Mouse (Mus musculus) adrenal gland (tissue): ENCODE results near the gene Cep57.

ENCODE experiments used
- intact Hi-C: fragments of 180-260 bp; cut with DNase I; formaldehyde crosslinking; loops from one replicate; pipeline ENCODE4 v1.15.1; 2025
- long read RNA-seq, 2 experiments: library from polyadenylated mRNA; unstranded; transcript quantifications; one replicate each; pipeline ENCODE4 v2.0.0; 2020; ENCODE audit warnings: borderline replicate concordance in 1 of 2; ENCODE audit not compliant: insufficient replicate concordance in 1 of 2

Cep57 gene
- long read RNA-seq, experiment 1, partial matches to known transcripts, result 12 of 18 reads
- long read RNA-seq, experiment 1, other reads (novel, unspliced or antisense), result 2 of 18 reads
- long read RNA-seq, experiment 2, partial matches to known transcripts, result 18 of 25 reads
- long read RNA-seq, experiment 2, other reads (novel, unspliced or antisense), result 3 of 25 reads

DNA sequence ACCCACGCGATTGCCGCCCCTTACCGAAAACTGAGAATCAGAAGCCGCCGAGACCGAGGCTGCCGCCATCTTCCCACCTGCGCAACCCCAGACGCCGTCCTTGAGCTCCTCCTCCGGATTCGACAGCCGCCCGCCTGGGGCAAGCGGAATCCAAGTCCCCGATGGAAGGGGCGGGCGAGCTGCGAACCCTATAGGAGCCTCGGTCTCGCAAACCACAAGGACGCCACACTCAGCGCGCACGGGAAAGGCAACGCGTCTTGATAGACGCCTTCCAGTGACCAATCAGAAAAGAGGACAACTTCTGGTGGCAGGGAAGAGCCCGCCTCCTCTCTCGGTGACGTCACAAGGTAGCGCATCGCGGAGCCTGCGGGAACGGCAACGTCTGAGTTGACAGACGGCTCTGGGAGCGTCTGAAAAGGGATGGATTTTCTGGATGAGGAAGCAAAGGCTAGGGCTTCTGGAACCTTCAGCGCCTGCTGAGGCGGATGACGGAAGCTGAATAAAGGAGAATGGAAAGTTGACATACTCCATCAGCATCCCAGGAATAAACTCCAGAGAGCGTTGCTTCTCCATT lies at the start of gene Cep57:
Gene Cep57 (minus strand): TSS at position 276 of the 574 bp plus-strand sequence.
- intact Hi-C loops, result loop anchor here (10.0 kb wide), 1 partner anchor 592 kb away; no protein-coding TSS in a partner anchor

DNA sequence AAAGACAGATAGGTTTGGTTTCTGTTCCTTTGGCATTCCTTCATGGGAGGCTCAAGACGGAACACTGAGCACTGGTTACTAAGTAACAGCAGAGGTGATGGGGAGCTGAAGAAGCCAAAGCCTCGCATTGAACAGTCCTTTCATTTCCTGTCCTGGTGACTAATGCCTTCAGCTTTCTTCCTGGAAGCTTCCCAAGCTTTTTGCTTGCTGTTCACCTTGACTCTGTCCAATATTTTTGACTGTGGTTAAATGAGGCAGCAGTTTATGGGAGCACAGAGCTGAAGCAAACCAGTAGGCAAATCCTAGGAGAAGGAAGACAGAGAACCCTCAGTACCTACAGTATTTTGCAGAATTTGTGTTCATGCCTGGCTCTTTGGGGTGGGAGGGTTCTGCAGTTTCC lies 48.4 kb upstream of the Cep57 start:
- intact Hi-C loops, result no loop called here

DNA sequence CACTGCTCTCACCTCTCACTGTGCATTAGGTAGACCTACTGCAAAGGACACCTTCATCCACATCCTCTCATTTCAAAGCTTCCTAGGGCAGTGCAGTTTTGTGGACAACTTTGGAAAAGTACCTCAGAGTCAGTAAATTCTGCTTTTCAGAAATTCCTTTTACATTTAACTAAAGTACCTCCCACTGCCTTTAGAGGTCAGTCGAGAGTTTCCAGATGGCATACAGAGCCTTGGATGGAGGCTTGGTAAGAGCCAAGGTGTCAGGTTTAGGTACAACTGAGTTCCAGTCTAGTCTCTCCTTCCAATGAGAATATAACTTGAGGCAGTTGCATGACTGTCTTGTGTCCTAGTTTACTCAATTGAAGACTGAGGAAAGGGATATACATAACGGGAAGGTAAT lies 47.5 kb upstream of the Cep57 start:
- intact Hi-C loops, result no loop called here

DNA sequence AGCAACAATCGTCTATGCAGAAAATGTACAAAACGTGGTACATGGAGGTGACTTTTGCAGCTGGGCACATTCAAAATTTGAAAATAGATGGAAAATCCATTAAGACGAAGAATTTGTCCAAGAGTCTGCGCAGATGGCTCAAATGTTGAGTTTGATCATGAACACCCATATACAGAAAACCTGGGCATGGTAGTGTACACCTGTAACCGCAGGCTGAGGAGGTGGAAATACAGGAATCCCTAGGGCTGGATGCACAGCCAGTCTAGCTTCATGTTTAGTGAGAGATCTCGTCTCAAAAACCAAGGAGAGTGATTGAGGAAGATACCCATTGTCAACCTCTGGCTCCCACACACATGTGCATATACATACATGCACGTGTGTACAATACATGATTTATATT lies 44.7 kb upstream of the Cep57 start:
- intact Hi-C loops, result no loop called here

DNA sequence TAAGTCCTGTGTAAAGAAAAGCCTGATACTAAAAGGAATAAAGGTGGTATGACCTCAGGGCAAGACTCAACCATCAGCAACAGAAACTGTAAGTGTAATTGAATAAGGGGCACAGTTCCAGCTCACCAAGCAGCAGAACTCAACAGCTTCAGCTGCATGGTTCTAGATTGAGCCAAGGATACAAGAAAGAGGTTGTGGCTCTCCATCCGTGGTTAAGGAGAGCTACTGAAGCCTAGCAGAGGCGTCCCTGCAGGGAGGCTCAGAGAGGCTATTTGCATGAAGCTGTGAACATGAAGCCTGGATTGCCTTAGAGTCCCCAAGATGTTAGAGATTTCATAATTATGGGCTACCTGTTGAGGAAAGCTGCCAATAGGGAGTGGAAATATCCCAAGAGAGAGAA lies 40.7 kb upstream of the Cep57 start:
- intact Hi-C loops, result no loop called here

DNA sequence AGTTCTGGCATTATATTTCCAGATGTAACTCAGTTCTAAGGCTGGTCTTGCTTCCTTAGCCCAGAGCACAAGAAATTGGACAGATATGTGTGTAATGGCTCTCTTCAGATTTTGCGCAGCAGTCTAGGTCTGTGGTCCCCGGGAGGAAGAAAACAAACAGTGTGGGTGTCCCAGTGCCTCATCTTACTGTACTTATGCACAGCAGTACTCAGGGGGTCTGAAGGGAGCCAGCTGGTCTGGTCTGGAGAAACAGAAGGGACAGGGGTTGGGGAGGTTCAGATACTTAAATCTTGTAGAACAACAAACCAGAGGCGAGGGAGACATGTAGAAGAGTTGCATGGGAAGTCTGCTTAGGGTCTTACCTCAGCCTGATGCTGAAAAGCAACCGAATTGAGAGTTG lies 29.9 kb upstream of the Cep57 start:
- intact Hi-C loops, result no loop called here

DNA sequence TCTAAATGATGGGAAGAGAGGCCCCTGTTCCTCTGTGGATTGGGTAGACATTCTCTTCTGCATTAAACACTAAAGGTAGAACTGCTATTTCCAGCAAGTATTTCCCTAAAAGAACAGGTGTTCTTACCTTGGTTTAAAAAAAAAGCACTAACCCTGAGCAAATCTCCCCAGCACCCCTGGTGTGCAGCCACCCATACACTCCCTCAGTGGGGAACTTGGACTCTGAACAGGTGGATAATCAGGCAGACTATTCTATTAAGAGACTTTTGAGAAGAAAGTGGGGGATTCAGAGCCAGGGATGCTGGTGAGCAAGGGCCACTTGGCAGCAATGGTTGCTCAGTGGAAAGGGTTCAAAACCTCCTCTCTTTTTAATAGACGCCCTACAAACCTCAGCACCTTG lies 29.3 kb upstream of the Cep57 start:
- intact Hi-C loops, result no loop called here

DNA sequence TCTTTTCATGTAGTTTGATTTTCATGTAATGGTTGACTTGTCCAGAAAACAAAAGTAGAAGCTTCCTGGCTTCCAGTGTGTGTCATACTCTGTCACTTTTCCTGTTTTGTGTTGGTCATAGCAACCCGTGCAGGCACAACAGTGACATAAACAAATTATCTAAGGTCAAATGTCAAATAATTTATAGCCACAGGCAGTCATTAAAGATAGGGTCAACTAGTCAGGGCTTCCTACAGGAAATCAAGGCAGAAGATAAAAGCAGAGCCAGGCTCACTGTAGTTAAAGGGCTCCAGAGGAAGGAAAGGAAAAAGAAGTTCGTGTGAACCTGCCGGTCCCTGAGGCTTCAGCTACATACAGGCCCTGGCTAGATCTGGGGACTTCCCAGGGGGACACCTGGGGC lies 27.0 kb upstream of the Cep57 start:
- intact Hi-C loops, result no loop called here

DNA sequence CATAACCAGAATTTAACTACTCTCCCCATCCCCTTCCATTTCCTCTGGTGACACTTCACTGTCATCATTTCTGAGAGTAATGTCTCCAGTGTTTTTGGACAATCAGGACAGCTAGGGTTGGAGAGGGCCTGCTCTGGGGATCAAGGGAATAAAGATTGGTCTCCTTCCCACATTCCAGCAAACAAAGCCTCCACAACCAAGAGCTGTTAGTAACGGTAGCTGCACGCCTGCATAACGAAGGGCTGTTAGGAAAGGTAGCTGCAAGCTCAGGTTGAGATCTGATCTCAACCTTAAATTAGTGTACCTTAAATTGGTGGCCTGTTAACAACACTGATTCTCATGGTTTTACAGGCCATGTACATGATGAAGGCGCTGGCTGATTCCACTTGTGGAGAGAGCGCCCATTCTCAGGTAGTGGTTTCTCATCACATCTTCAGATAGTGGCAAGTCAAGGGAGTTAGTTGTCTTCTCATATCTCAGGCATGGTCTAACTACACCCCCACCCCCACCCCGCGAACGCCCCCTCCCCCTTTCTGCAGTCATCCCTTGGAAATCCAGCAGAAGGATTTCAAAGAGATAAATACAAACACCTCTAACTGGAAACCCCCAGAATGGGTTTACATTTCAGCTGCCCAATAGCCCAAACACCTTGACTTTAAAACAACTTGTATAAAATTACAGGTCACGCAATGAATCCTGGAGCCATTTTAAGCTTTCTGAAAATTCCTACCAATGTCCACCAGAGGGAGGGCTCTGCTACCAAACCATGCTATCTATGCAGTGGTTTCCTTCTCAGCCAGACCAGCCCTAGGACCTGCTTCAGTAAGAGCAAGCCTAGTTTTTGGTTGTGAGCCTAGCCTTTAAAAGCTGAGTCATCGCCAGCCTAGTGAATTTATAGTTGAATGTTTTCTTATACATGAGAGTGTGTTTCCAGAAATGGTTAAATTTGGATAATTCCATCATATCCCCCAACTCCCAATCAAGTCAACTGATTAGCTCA lies 21.9 kb upstream of the Cep57 start:
- intact Hi-C loops, result loop anchor here (5.0 kb wide), 1 partner anchor 494 kb away; no protein-coding TSS in a partner anchor

DNA sequence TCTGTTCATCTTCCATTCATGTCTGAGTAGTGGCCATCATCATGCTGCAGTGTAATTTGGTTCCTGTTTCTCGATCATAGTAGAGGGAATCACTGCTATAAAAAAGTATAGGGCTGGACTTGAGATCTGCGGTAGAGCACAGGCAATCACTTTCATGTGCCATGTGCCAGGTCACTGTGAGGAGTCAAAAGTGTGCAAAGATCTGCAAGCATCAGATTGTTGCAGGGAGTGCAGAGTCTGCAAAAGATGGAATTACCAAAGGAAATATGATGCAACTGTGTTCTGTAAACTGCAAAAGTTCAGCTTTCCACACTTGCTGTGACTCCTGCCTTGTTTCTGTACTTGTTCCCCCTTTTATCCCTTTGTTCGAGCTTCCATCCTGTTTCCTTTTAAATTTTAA lies 20.7 kb upstream of the Cep57 start:
- intact Hi-C loops, result loop anchor here (5.0 kb wide), 1 partner anchor 495 kb away; no protein-coding TSS in a partner anchor

DNA sequence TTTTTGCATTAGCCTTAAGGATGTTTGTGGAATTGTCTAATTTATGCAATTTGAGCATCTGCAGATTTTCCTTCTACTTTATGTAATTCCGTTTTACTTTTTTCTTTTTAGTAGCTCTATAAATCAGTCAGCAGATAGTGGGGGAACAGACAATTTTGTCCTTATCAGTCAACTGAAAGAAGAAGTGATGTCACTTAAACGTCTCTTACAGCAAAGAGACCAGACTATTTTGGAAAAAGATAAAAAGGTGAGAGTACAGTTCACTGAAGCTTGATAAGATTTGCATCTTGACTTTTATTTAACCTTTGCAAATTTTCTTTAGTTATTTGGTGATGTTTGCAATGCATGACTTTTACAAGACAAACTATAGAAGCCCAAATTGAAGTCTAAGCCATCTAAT lies 9.8 kb upstream of the Cep57 start:
- intact Hi-C loops, result no loop called here

DNA sequence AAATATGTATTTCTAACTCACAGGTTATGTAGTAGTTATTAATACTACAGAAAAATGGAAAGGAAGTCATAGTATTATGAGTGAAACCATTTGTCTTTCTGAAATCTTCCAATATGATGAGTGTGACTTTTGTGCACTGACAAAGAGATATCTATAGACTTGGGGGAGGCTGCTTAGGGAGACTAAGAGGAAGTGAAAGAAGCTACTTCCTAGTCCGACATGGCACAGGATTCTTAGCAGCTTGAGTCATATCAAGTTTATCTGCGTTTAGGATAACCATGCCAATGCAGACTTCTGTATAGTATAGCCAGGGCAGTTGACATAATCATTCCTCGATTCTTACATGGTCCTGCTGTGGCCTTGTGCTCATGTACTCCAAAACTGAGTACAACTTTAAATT lies 8.3 kb upstream of the Cep57 start:
- intact Hi-C loops, result no loop called here

DNA sequence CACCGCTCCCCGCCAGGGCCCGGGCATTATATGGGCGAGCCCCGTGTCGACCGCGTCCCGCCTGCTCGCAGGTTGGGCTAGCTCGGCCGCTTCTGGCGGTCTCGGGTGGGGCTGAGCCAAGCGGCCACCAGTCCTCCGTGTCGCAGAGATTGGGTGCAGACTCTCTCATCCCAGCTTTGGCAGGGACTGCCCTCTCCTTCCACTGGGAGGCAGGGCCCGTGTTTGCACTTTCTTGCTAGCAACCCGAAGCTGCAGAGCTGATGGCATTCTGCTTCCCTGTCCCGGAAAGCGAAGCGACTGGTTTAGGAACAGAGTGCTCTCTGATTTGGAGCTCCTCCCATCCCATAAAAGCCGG lies 1.2 kb upstream of the Cep57 start:
- intact Hi-C loops, result loop anchor here (10.0 kb wide), 1 partner anchor 593 kb away; no protein-coding TSS in a partner anchor

DNA sequence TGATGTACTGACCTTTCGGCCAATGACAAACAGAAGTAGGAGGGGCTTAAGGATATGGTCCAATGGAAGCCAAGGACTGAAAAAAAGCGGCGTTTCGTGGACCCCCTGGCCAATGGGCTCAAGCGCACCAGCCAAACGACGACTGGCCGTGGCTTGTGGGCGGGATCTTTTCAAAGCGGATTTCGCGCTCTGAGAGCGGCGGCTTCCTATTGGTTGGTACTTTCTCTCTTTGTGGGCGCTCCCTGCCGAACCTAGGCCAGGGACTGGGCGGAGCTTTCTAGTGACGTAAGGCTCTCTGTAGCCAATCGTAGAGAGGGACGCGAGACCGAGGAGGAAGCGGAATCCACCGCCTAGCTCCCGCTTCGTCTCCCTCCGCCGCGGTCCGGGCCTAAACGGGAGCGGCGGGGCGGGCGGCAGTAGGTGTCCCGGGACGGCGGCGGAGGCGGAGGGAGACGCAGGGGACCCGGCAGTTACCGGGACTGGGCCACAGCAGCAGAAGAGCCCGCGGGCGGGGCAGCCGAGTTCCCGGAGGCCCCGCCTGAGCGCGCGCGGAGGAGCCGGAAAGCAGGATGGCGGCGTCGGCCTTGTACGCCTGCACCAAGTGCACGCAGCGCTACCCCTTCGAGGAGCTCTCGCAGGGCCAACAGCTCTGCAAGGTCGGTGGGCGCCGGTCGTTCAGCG lies 639 bp upstream of the Cep57 start, which contains the start of gene Fam76b:
Gene Fam76b (plus strand): TSS at position 311 of the 681 bp plus-strand sequence.
- intact Hi-C loops, result loop anchor here (10.0 kb wide), 1 partner anchor 593 kb away; no protein-coding TSS in a partner anchor

DNA sequence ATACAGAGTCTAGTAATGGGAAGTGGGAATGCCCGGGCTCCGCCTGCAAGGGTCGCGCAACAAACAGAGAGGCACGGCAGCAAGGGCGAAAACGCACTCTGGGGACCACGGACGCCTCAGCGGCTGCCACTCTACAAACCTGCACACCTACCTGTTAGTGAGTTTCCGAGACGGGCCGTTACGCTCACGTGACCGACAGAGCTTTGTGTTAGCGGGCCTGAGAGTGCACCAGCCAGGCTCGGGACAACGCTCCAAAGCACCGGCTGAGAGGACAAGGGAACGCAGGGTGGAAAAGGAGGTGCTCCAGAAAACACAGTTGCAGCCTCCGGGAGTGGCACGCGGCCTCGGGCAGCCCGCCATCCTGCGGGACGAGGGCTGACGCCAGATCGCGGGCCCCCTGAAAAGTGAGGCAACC lies 509 bp downstream of the Cep57 start:
- intact Hi-C loops, result loop anchor here (10.0 kb wide), 1 partner anchor 592 kb away; no protein-coding TSS in a partner anchor

DNA sequence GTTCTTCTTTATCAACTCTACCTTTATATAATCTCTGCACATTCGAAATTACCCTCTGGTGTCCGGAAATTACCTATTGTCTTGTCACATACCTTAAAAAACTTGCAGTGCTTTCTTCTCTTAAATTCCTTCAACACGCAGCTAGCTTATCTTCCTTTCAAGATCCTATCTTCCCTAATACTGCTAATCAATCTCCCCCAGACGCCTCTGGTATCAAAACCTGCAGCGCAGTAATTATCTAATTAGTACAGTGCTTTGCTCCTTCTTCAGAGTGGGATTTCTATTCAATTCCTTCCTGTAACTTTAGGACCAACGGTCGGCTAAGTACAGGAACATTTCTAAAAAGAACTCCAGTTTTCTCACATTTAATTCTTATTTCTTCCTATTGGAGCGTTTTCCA lies 1.0 kb downstream of the Cep57 start:
- intact Hi-C loops, result loop anchor here (10.0 kb wide), 1 partner anchor 591 kb away; no protein-coding TSS in a partner anchor

DNA sequence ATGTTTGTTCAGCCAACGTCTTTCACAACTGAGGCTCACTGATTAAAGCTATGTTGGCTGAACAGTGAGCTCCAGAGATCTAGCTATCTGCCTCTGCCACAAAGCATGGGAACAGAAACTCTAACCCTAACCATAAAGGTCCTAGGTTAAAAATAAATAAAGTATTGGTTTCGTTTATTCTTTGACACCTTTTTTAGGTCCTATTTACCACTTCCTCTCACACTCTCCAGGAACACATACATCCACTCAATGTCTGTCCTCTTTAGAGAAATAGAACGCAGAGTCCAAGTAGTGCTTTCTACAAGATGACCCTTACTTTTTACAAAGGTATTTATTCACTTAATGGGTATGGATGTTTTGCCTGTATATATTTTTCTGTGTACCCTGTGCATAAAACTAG lies 6.1 kb downstream of the Cep57 start:
- intact Hi-C loops, result loop anchor here (10.0 kb wide), 1 partner anchor 586 kb away; no protein-coding TSS in a partner anchor

DNA sequence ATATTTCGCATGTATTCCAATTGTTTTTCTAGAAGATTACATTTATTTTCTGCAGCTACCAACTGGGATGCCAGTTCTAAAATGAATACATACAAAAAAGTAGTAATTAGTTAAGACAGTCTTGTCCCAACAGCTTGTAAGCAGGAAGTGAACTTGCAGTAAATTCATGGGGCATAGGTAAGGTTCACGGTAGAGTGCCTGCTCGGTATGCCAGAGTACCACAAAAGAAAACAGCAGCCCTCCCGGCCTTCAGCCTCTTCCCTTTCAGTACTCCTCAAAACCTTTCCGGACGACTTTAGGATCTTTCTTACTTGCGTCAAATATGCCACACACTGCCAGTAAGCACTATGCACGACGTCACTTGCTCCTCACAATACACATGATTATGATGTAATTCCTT lies 8.5 kb downstream of the Cep57 start:
- intact Hi-C loops, result no loop called here

DNA sequence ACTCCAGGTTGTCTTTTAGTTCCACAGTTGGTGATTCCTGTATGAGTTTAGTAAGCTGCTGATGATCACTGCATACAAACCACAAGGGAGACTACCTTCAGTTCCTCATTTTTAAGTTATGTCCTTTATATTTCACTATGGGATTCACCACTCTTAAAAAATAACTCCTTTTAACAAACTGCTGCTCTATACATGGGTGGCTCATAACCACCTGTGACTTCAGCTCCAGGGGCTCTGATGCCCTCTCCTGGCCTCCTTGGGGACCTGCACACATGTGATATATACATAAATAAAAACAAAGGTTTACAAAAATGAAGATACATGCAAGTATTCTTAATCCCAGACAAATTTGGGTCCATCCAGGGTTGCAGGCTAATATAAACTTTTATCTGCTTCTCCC lies 17.0 kb downstream of the Cep57 start:
- intact Hi-C loops, result no loop called here

DNA sequence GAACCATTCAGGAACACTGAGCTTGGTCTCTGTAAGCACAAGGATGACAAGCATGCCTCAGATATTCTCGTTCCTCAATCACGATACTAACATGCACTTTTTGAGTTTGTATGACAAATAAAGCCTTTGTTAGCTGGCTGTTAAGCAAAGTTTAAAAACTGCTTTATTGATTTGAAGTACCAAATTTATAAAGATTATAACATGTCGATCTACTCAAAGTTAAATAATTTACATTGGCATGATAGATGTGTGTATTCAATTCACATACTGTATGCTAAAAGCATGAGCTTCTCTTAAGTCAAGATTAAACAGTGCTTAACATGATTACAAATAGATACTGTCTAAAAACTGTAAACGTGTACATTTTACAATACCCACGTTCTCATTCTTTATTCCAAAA lies 19.2 kb downstream of the Cep57 start:
- intact Hi-C loops, result no loop called here

DNA sequence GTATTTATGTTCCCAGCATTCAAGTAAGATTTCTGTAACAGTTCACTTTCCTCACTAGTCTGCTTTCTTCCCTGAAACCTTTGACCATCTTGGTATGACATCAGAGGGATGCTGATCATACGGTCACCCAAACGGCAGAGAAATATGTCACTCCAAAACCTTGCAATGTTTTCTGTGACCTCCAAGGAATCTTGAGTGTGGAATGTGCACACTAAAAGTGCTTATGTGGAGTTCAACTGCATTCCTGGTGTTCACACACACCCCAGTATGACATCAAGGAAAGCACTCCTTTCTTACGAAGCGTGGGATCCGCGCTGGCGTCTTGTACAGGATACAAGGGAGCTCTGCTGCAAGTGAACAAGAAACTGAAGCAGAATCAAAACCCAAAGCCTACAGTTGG lies 20.1 kb downstream of the Cep57 start:
- intact Hi-C loops, result no loop called here
